Mouse (Mus musculus) ES-Bruce4 (cell line): ENCODE measurements around the gene Dcaf17.

Experiments
- CTCF ChIP-seq: IDR thresholded peaks from one replicate; pipeline ENCODE4 v1.8.1; 2011; ENCODE audit warnings: low read depth, low read length
- POLR2A ChIP-seq: IDR thresholded peaks from one replicate; pipeline ENCODE4 v1.8.1; 2011; ENCODE audit warnings: low read length; ENCODE audit not compliant: insufficient read depth

- TF ChIP-seq POLR2A (no peak), CTCF (no peak)
Measured at GRCm38 (mm10) chr2:71073330-71073729, 18.2 kb downstream of the Dcaf17 start.
